Mouse (Mus musculus) neural tube, embryonic 14.5 days (tissue): ENCODE data around the gene Esrp2. TPM values are rescaled to one million over a fixed set of nuclear protein-coding genes. Genes with fewer than 3 reads are reported as not detected.
A peak's percentile ranks its signal among the peaks of the same experiment; 100 is the strongest.

Experiments used
- ATAC-seq: fragments of 200-750 bp; cut with Nextera tagmentation; 2 replicates; pipeline ENCODE4 v1.8.0; 2017; ENCODE audit warnings: low read depth, mild to moderate bottlenecking, moderate TSS enrichment, moderate library complexity
- H3K27ac ChIP-seq: fragments of 300-500 bp; sonication (generic); 2 replicates; pipeline ENCODE4 v1.5.1; 2014; ENCODE audit warnings: low read depth, mild to moderate bottlenecking, control low read depth, low read length, moderate library complexity, mixed read lengths
- H3K27me3 ChIP-seq: fragments of 300-500 bp; sonication (generic); 2 replicates; pipeline ENCODE4 v1.6.1; 2014; ENCODE audit warnings: low read length; ENCODE audit not compliant: control insufficient read depth, insufficient read depth
- H3K36me3 ChIP-seq: fragments of 300-500 bp; sonication (generic); 2 replicates; pipeline ENCODE4 v1.6.1; 2014; ENCODE audit warnings: low read length, mixed read lengths; ENCODE audit not compliant: control insufficient read depth, insufficient read depth
- H3K4me1 ChIP-seq: fragments of 300-500 bp; sonication (generic); 2 replicates; pipeline ENCODE4 v1.6.1; 2014; ENCODE audit warnings: low read length; ENCODE audit not compliant: control insufficient read depth, insufficient read depth
- H3K4me2 ChIP-seq: fragments of 300-500 bp; sonication (generic); 2 replicates; pipeline ENCODE4 v1.6.1; 2014; ENCODE audit warnings: mild to moderate bottlenecking, low read depth, low read length, control low read depth
- H3K4me3 ChIP-seq: fragments of 300-500 bp; sonication (generic); 2 replicates; pipeline ENCODE4 v1.5.1; 2014; ENCODE audit warnings: low read depth, low read length, control low read depth, mixed read lengths
- H3K9ac ChIP-seq: fragments of 300-500 bp; sonication (generic); replicated peaks from 2 replicates; pipeline ENCODE4 v1.6.1; 2014; ENCODE audit warnings: low read depth, mild to moderate bottlenecking, control low read depth, low read length, mixed read lengths
- H3K9me3 ChIP-seq: fragments of 300-500 bp; sonication (generic); 2 replicates; pipeline ENCODE4 v1.6.1; 2016; ENCODE audit warnings: low read length; ENCODE audit not compliant: control insufficient read depth
- WGBS: fragments of 180-500 bp; shearing (Covaris S2); extraction: QIAGEN DNeasy Blood & Tissue Kit; methylation state at CpG from one replicate; pipeline ENCODE4 v1.1.7; 2014; 5-methylcytosine and 5-hydroxymethylcytosine counted together
- polyA plus RNA-seq: library from polyadenylated mRNA; unstranded; fragments of >200 nt; fragmentation: Nextera tagmentation; extraction: Ambion mirVana; gene quantifications from 2 replicates; pipeline ENCODE4 v1.2.1, GENCODE M21; 2014

Esrp2 gene
- polyA plus RNA-seq, 1 experiment from 2014 or later, result not detected

- Histone ChIP-seq H3K4me2 (peak overlapping the region; percentile 91), H3K9me3 (no peaks in the 10 kb centered on the region), H3K36me3 (no peaks in the 10 kb centered on the region), H3K27ac (peak overlapping the region; percentile 95), H3K27me3 (no peaks in the 10 kb centered on the region), H3K4me1 (peaks cover 6% of the 10 kb centered on the region; the same call in 1 of the 2 replicates), H3K4me3 (peak overlapping the region; percentile 75), H3K9ac (peak overlapping the region; percentile 91)
- ATAC-seq, result peak; percentile 85
- WGBS, result 2% methylated on average over 54 of the region's 54 CpGs
These were observed 32.5 kb upstream of the Esrp2 start for GRCm38 (mm10) chr8:106169017-106169933.

- WGBS, result 0% methylated on average over 42 of the region's 59 CpGs
- Histone ChIP-seq H3K9me3 (no peaks in the 10 kb centered on the region), H3K36me3 (0 out of 2 replicates have a peak, but pooled peaks cover 3% of the 10 kb centered on the region), H3K9ac (peak within 1 kb of the TSS; percentile 91), H3K27me3 (no peaks in the 10 kb centered on the region), H3K4me2 (peak within 1 kb of the TSS; percentile 91), H3K4me3 (peak within 1 kb of the TSS; percentile 75), H3K4me1 (peaks cover 6% of the 10 kb centered on the region; the same call in 1 of the 2 replicates), H3K27ac (peak within 1 kb of the TSS; percentile 95)
- ATAC-seq, result peak; percentile 91
These were observed 31.7 kb upstream of the Esrp2 start, which contains the start of gene Slc7a6 for GRCm38 (mm10) chr8:106168356-106169016. Gene Slc7a6 (plus strand): TSS chr8:106168857.

GRCm38 (mm10) chr8:106165460-106165859 lies 28.7 kb upstream of the Esrp2 start:
- no peaks in the 10 kb centered on the region for H3K27me3 ChIP-seq
- H3K27ac ChIP-seq, result no peak overlapping the region
- H3K4me3 ChIP-seq, result no peak overlapping the region
- no peak overlapping the region for H3K9ac ChIP-seq
- H3K36me3 ChIP-seq, result peaks cover 22% of the 10 kb centered on the region; the same call in 1 of the 2 replicates
- no peaks in the 10 kb centered on the region for H3K9me3 ChIP-seq
- H3K4me2 ChIP-seq, result no peak overlapping the region
- H3K4me1 ChIP-seq, result peaks cover 6% of the 10 kb centered on the region; the same call in 1 of the 2 replicates
- 59% methylated on average over 4 of the region's 4 CpGs for WGBS
- ATAC-seq, result no peak

GRCm38 (mm10) chr8:106163251-106163650 lies 26.5 kb upstream of the Esrp2 start:
- Histone ChIP-seq H3K9ac (no peak overlapping the region), H3K27ac (no peak overlapping the region), H3K4me3 (no peak overlapping the region), H3K4me2 (no peak overlapping the region), H3K36me3 (peaks cover 27% of the 10 kb centered on the region; the same call in 1 of the 2 replicates), H3K27me3 (no peaks in the 10 kb centered on the region), H3K9me3 (no peaks in the 10 kb centered on the region), H3K4me1 (no peaks in the 10 kb centered on the region)
- ATAC-seq, result no peak
- 95% methylated on average over 9 of the region's 9 CpGs for WGBS

GRCm38 (mm10) chr8:106159876-106160275 lies 23.1 kb upstream of the Esrp2 start:
- Histone ChIP-seq H3K27ac (no peak overlapping the region), H3K4me1 (no peaks in the 10 kb centered on the region), H3K27me3 (no peaks in the 10 kb centered on the region), H3K9me3 (no peaks in the 10 kb centered on the region), H3K36me3 (peaks cover 31% of the 10 kb centered on the region; the same call in 1 of the 2 replicates), H3K9ac (no peak overlapping the region), H3K4me3 (no peak overlapping the region), H3K4me2 (no peak overlapping the region)
- no peak for ATAC-seq
- 90% methylated on average over 6 of the region's 6 CpGs for WGBS

- 92% methylated on average over 10 of the region's 10 CpGs for WGBS
- Histone ChIP-seq H3K27me3 (no peaks in the 10 kb centered on the region), H3K4me3 (no peak overlapping the region), H3K4me1 (no peaks in the 10 kb centered on the region), H3K4me2 (no peak overlapping the region), H3K27ac (no peak overlapping the region), H3K9ac (no peak overlapping the region), H3K36me3 (peaks cover 27% of the 10 kb centered on the region; the same call in 1 of the 2 replicates), H3K9me3 (no peaks in the 10 kb centered on the region)
- ATAC-seq, result no peak
These were observed 21.6 kb upstream of the Esrp2 start for GRCm38 (mm10) chr8:106158381-106158780.

GRCm38 (mm10) chr8:106157419-106157818 lies 20.6 kb upstream of the Esrp2 start:
- H3K4me2 ChIP-seq, result no peak overlapping the region
- H3K36me3 ChIP-seq, result peaks cover 17% of the 10 kb centered on the region; the same call in 1 of the 2 replicates
- H3K9ac ChIP-seq, result no peak overlapping the region
- no peaks in the 10 kb centered on the region for H3K27me3 ChIP-seq
- no peak overlapping the region for H3K27ac ChIP-seq
- H3K9me3 ChIP-seq, result no peaks in the 10 kb centered on the region
- no peak overlapping the region for H3K4me3 ChIP-seq
- WGBS, result 95% methylated on average over 1 of the region's 1 CpGs
- no peaks in the 10 kb centered on the region for H3K4me1 ChIP-seq
- ATAC-seq, result no peak

GRCm38 (mm10) chr8:106152876-106153275 lies 16.1 kb upstream of the Esrp2 start:
- Histone ChIP-seq H3K27ac (no peak overlapping the region), H3K9me3 (no peaks in the 10 kb centered on the region), H3K36me3 (peaks cover 4% of the 10 kb centered on the region; the same call in 1 of the 2 replicates), H3K4me2 (no peak overlapping the region), H3K27me3 (no peaks in the 10 kb centered on the region), H3K9ac (no peak overlapping the region), H3K4me1 (0 out of 2 replicates have a peak, but pooled peaks cover 5% of the 10 kb centered on the region), H3K4me3 (no peak overlapping the region)
- ATAC-seq, result no peak
- WGBS, result 85% methylated on average over 4 of the region's 4 CpGs
